Mouse (Mus musculus): Measurements from ENCODE around the gene Uaca.
A peak's percentile ranks its signal among the peaks of the same experiment; 100 is the strongest.

The Uaca gene

GRCm38 (mm10) chr9:60885148-60885547 is 90.8 kb downstream of the Uaca start:
- DNase-seq (ENCODE audit: low spot score in 2 of 2) = no peak

- no peak for DNase-seq (ENCODE audit: low spot score in 2 of 2)
Measured at GRCm38 (mm10) chr9:60886431-60887371, 92.4 kb downstream of the Uaca start.

- no peak for DNase-seq (ENCODE audit: low spot score in 2 of 2)
Measured at GRCm38 (mm10) chr9:60887389-60887811, 93.1 kb downstream of the Uaca start.

GRCm38 (mm10) chr9:60893511-60893910 is 99.2 kb downstream of the Uaca start:
- DNase-seq (ENCODE audit: low spot score in 2 of 2) = no peak

- peak in 1 of 2 experiments; percentile 45 for DNase-seq (ENCODE audit: low spot score in 2 of 2)
Measured at GRCm38 (mm10) chr9:60895486-60896110, 101.3 kb downstream of the Uaca start.

GRCm38 (mm10) chr9:60898291-60899020 is 104.1 kb downstream of the Uaca start:
- no peak for DNase-seq (ENCODE audit: low spot score in 2 of 2)

- no peak for DNase-seq (ENCODE audit: low spot score in 2 of 2)
Measured at GRCm38 (mm10) chr9:60899201-60899600, 104.9 kb downstream of the Uaca start.

GRCm38 (mm10) chr9:60899797-60900459 is 105.6 kb downstream of the Uaca start:
- peak in 1 of 2 experiments; percentile 45 for DNase-seq (ENCODE audit: low spot score in 2 of 2)

GRCm38 (mm10) chr9:60912266-60912665 is 117.9 kb downstream of the Uaca start:
- DNase-seq (ENCODE audit: low spot score in 2 of 2) = no peak

GRCm38 (mm10) chr9:60913626-60914025 is 119.3 kb downstream of the Uaca start:
- DNase-seq (ENCODE audit: low spot score in 2 of 2) = no peak

GRCm38 (mm10) chr9:60919936-60920672 is 125.8 kb downstream of the Uaca start:
- DNase-seq (ENCODE audit: low spot score in 2 of 2) = no peak

- peak; percentile 24 to 68 for DNase-seq (ENCODE audit: low spot score in 2 of 2)
Measured at GRCm38 (mm10) chr9:60920673-60921062, 126.3 kb downstream of the Uaca start.

GRCm38 (mm10) chr9:60921287-60921686 is 126.9 kb downstream of the Uaca start:
- no peak for DNase-seq (ENCODE audit: low spot score in 2 of 2)

GRCm38 (mm10) chr9:60921831-60922230 is 127.5 kb downstream of the Uaca start:
- DNase-seq (ENCODE audit: low spot score in 2 of 2) = no peak

- no peak for DNase-seq (ENCODE audit: low spot score in 2 of 2)
Measured at GRCm38 (mm10) chr9:60926301-60926700, 132.0 kb downstream of the Uaca start.

GRCm38 (mm10) chr9:60929290-60929983 is 135.1 kb downstream of the Uaca start:
- no peak for DNase-seq (ENCODE audit: low spot score in 2 of 2)

Measured in urinary bladder, adult 18-20 months (tissue).